Mouse (Mus musculus) liver, embryonic 16.5 days (tissue): ENCODE results near the gene Lifr. TPM values are rescaled to one million over a fixed set of nuclear protein-coding genes. Genes with fewer than 3 reads are reported as not detected.

Experiments used
- ATAC-seq: fragments of 200-750 bp; cut with Nextera tagmentation; 2 replicates; pipeline ENCODE4 v1.8.0; 2017; ENCODE audit warnings: low read depth, mild to moderate bottlenecking, moderate number of reproducible peaks, moderate library complexity
- H3K27ac ChIP-seq: fragments of 300-500 bp; sonication (generic); 2 replicates; pipeline ENCODE4 v1.5.1; 2014; ENCODE audit warnings: mild to moderate bottlenecking, low read length
- H3K27me3 ChIP-seq: fragments of 300-500 bp; sonication (generic); 2 replicates; pipeline ENCODE4 v1.6.1; 2014; ENCODE audit warnings: low read depth, low read length, mixed read lengths; ENCODE audit not compliant: control insufficient read depth, insufficient read depth
- H3K36me3 ChIP-seq: fragments of 300-500 bp; sonication (generic); 2 replicates; pipeline ENCODE4 v1.6.1; 2014; ENCODE audit warnings: mild to moderate bottlenecking; ENCODE audit not compliant: control insufficient read depth, insufficient read depth
- H3K4me1 ChIP-seq: fragments of 300-500 bp; sonication (generic); 2 replicates; pipeline ENCODE4 v1.6.1; 2014; ENCODE audit warnings: low read depth, low read length, mixed read lengths; ENCODE audit not compliant: control insufficient read depth
- H3K4me2 ChIP-seq: fragments of 300-500 bp; sonication (generic); 2 replicates; pipeline ENCODE4 v1.6.1; 2014; ENCODE audit warnings: low read depth, low read length, mixed read lengths
- H3K4me3 ChIP-seq: fragments of 300-500 bp; sonication (generic); 2 replicates; pipeline ENCODE4 v1.5.1; 2014; ENCODE audit warnings: low read depth, mild to moderate bottlenecking, low read length
- H3K9ac ChIP-seq: fragments of 300-500 bp; sonication (generic); 2 replicates; pipeline ENCODE4 v1.6.1; 2014; ENCODE audit warnings: low read depth, low read length
- H3K9me3 ChIP-seq: fragments of 300-500 bp; sonication (generic); replicated peaks from 2 replicates; pipeline ENCODE4 v1.6.1; 2016; ENCODE audit warnings: low read length; ENCODE audit not compliant: control insufficient read depth
- WGBS: fragments of 180-500 bp; shearing (Covaris S2); extraction: QIAGEN DNeasy Blood & Tissue Kit; methylation state at CpG from one replicate; pipeline ENCODE4 v1.1.7; 2014; ENCODE audit not compliant: insufficient replicate concordance; 5-methylcytosine and 5-hydroxymethylcytosine counted together
- polyA plus RNA-seq: library from polyadenylated mRNA; unstranded; fragments of >200 nt; fragmentation: Nextera tagmentation; extraction: Ambion mirVana; gene quantifications from 2 replicates; pipeline ENCODE4 v1.2.1, GENCODE M21; 2015

Gene Lifr
- polyA plus RNA-seq, 1 experiment from 2014 or later: 33.6 TPM

DNA sequence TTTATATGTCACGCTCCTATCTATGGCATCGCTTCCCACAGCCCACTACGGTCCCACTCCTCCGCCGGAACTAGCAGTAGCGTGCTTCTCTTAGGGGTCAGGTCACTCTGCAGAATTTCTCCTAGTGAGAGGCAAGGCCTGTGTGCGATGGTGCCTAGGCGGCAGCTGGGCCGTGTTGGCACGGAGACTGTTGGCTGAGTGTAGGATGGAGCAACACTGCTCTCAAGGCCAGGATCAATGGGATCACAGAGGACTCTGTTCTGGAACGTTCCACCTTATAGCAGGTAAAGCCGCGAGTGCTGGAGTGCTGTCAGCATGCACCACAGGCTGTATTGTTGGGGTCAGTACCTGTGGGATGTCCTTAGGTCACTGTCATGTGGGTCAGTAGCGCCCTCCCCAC lies 48.1 kb downstream of the Lifr start:
- Histone ChIP-seq H3K36me3 (no peaks in the 10 kb centered on the region), H3K9me3 (no peaks in the 10 kb centered on the region), H3K9ac (no peak overlapping the region), H3K4me3 (no peak overlapping the region), H3K27ac (no peak overlapping the region), H3K4me1 (peaks cover 8% of the 10 kb centered on the region), H3K4me2 (no peak overlapping the region), H3K27me3 (no peaks in the 10 kb centered on the region)
- no peak for ATAC-seq
- 67% methylated on average over 14 of the region's 14 CpGs for WGBS

DNA sequence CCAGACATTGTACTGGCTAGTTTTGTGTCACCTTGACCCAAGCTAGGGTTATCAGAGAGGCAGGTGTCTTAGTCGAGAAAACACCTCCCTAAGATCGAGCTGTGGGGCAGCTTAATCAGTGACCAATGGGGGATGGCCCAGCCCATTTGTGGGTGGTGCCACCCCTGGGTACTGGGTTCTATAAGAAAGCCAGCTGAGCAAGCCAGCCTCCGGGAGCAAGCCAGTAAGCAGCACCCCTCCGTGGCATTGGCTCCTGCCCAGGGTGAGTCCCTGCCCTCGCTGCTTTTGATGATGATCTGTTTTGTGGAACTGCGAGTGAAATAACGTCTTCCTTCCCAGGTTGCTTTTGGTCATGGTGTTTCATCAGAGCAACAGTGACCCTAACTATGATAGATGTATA lies 49.9 kb downstream of the Lifr start:
- Histone ChIP-seq H3K9ac (no peak overlapping the region), H3K27ac (no peak overlapping the region), H3K4me3 (no peak overlapping the region), H3K4me1 (peaks cover 19% of the 10 kb centered on the region), H3K4me2 (no peak overlapping the region), H3K27me3 (no peaks in the 10 kb centered on the region), H3K36me3 (no peaks in the 10 kb centered on the region), H3K9me3 (no peaks in the 10 kb centered on the region)
- ATAC-seq: no peak
- 53% methylated on average over 7 of the region's 7 CpGs for WGBS

DNA sequence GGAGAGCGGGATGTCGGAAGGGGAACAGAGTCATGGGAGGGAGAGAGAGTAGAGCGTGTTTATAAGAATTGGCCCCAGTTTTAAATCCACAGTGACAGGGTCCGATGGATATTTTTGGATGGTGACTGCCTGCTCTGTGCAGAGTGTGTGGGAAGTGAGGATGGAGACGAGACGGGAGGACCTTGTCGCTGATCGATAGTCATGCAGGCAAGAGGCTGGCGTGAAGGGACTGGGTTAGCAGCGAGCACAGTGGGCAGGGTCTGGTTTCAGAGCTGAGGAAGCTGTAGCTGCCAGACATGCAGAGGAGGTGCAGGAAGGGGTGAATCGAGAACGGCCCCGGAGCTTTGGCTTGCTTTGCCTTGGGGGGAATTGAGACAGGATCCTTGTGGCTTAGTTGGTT lies 50.8 kb downstream of the Lifr start:
- no peak for ATAC-seq
- Histone ChIP-seq H3K4me3 (no peak overlapping the region), H3K4me2 (no peak overlapping the region), H3K4me1 (peaks cover 20% of the 10 kb centered on the region), H3K9ac (no peak overlapping the region), H3K27ac (no peak overlapping the region), H3K27me3 (no peaks in the 10 kb centered on the region), H3K36me3 (no peaks in the 10 kb centered on the region), H3K9me3 (no peaks in the 10 kb centered on the region)
- WGBS: 63% methylated on average over 13 of the region's 13 CpGs

DNA sequence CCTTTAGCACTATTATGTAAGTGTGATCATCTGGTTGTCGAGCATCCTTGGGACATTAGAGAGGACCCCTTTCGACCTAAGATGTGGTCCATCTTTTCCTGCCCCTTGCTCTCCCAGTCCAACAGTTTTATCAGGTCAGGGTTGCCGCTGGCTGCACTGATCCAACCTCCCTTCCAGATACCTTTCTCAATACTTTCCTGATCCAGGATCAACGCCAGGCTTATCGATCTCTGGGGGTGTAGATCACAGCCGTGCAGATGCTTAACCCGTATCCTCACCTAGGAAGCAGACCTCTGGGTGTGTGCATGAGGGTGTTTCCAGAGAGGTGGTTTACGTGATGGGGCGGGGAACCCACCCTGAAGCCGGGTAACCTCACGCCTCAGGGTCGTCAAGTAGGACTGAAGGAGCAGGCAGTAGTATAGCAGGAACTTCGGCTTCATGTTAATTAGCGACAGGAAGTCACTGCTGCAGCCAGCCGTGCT lies 53.3 kb downstream of the Lifr start:
- Histone ChIP-seq H3K9ac (no peak overlapping the region), H3K4me1 (peaks cover 21% of the 10 kb centered on the region), H3K9me3 (no peaks in the 10 kb centered on the region), H3K4me2 (no peak overlapping the region), H3K36me3 (no peaks in the 10 kb centered on the region), H3K27me3 (no peaks in the 10 kb centered on the region), H3K4me3 (no peak overlapping the region), H3K27ac (no peak overlapping the region)
- ATAC-seq: no peak
- WGBS: 33% methylated on average over 15 of the region's 15 CpGs

DNA sequence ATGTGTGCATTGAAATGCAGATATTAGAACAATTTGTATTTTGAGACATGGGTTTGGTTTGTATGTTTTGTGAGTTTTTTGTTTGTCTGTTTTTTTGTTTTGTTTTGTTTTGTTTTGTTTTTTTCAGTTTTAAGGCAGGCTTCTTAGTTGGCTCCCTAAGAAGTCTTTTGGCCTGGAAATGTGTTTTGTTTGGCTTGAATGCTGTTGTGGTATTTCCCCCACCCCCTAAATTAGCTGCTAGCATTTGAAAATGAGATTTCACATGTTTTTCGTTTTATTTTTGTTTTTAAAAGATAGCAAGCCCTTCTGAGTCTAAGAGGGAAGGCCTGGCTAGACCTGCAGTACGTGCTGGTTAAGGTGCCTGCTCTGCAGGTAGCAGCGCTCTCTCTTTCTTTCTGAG lies 54.1 kb downstream of the Lifr start:
- peaks cover 21% of the 10 kb centered on the region for H3K4me1 ChIP-seq
- H3K27me3 ChIP-seq: no peaks in the 10 kb centered on the region
- H3K4me2 ChIP-seq: no peak overlapping the region
- no peak for ATAC-seq
- H3K36me3 ChIP-seq: no peaks in the 10 kb centered on the region
- no peak overlapping the region for H3K27ac ChIP-seq
- H3K4me3 ChIP-seq: no peak overlapping the region
- 64% methylated on average over 3 of the region's 3 CpGs for WGBS
- H3K9ac ChIP-seq: no peak overlapping the region
- no peaks in the 10 kb centered on the region for H3K9me3 ChIP-seq

DNA sequence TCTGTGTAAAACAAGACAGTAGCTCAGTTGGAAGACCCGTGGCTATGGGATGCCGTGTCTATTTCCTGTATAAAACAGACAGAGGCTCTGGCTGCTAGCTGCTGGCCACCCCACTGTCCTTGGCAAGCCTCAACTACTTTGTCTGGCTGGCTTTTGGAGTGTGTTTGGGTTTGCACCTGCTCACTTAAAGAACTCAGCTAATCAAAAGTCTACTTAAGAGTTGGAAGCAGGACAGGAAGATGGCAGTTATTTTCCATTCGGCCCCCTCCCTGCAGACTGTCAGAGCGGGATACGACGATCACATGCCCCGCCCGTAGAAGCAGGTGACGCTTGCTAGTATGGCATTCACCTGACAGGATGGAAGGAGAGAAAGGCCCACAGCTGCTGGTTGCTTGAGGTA lies 54.5 kb downstream of the Lifr start:
- H3K9me3 ChIP-seq: no peaks in the 10 kb centered on the region
- no peak overlapping the region for H3K9ac ChIP-seq
- H3K4me2 ChIP-seq: no peak overlapping the region
- peaks cover 21% of the 10 kb centered on the region for H3K4me1 ChIP-seq
- ATAC-seq: no peak
- H3K27ac ChIP-seq: no peak overlapping the region
- H3K36me3 ChIP-seq: no peaks in the 10 kb centered on the region
- 70% methylated on average over 9 of the region's 9 CpGs for WGBS
- H3K4me3 ChIP-seq: no peak overlapping the region
- H3K27me3 ChIP-seq: no peaks in the 10 kb centered on the region

DNA sequence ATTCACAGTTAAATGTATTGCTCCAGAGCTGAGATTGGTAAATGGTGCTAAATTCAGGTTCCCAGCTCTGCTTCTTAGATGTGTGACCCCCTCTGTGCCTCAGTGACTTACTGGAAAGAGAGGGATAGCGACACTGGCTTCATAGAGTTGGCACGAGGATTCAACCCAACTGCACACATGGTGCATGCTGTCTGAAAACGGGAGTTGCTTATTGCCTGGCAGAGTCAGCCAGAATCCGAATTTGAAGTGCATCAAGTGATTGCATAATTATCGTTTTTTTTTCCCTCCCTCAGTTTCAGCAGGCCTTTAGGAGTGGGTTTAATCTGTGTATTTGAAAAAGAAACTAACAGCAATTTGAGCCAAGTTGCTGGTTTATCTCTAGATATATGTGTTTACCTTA lies 55.1 kb downstream of the Lifr start:
- Histone ChIP-seq H3K4me2 (no peak overlapping the region), H3K4me3 (no peak overlapping the region), H3K9ac (no peak overlapping the region; the same call in 1 of the 2 replicates), H3K36me3 (no peaks in the 10 kb centered on the region), H3K9me3 (no peaks in the 10 kb centered on the region), H3K27me3 (no peaks in the 10 kb centered on the region), H3K27ac (no peak overlapping the region; the same call in 1 of the 2 replicates), H3K4me1 (peaks cover 18% of the 10 kb centered on the region)
- WGBS: 51% methylated on average over 5 of the region's 5 CpGs
- ATAC-seq: no peak

DNA sequence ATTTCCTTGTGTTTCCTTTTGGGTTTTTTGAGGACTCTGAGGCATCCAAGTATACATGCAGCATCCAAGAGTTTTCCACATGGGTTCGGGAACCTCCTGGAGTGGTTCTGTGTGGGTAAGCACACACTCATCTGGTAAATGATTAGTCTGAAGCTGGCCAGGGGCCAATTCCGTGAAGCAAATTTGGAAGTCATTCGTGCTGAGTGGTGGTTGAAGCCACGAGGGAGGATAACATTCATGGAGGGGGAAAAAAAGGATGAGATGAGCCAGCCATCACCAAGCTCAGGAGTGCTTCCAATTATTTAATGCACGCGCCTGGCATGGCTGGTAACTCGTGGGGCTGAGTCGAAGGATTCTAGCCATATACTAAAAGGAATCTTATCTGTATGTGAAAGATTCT lies 56.1 kb downstream of the Lifr start:
- peak; percentile 35; the same call in 1 of the 2 replicates for ATAC-seq
- Histone ChIP-seq H3K4me2 (no peak overlapping the region), H3K9me3 (no peaks in the 10 kb centered on the region), H3K27me3 (no peaks in the 10 kb centered on the region), H3K9ac (no peak overlapping the region), H3K4me1 (peaks cover 18% of the 10 kb centered on the region), H3K27ac (no peak overlapping the region), H3K36me3 (no peaks in the 10 kb centered on the region), H3K4me3 (no peak overlapping the region)
- WGBS: 50% methylated on average over 8 of the region's 8 CpGs

DNA sequence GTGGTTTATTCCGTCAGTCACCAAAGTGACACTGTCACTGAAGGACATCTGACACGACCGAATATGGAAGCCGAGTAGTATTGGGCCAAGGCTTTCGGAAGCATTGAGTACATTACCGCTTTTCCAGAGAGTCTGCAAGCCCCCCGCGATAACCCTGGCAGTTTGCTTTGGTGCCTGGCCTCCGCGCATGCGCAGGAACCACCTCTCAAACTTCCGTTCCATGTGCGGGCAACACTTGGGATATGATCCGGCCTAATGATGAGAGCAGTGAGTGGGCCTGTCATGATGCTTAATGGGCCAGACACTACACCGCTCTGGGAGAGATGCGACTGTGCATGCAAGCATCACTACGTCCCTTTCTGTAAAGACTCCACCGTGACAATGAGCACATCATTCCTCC lies 59.4 kb downstream of the Lifr start:
- Histone ChIP-seq H3K27me3 (no peaks in the 10 kb centered on the region), H3K4me3 (no peak overlapping the region), H3K4me2 (no peak overlapping the region), H3K4me1 (peaks cover 13% of the 10 kb centered on the region), H3K9ac (no peak overlapping the region), H3K9me3 (no peaks in the 10 kb centered on the region), H3K27ac (no peak overlapping the region), H3K36me3 (no peaks in the 10 kb centered on the region)
- no peak for ATAC-seq
- 79% methylated on average over 18 of the region's 18 CpGs for WGBS
